Mouse (Mus musculus): ENCODE measurements at regions not wholly inside any gene's neighbourhood (a gene's known extent, or its start where the extent isn't known, plus 50 kb on each side); places are given as distances from the start of the nearest gene placed in this dataset.

GRCm38 (mm10) chr6:141197501-141197900 lies 51.6 kb upstream of the Pde3a start:
- TF ChIP-seq CTCF (IDR thresholded peaks at IDR 0.05; ENCODE audit: low read depth, low read length): no peak
- TF ChIP-seq POLR2A (IDR thresholded peaks at IDR 0.05; ENCODE audit: borderline replicate concordance, low read depth, low read length): no peak
